Mouse (Mus musculus): Measurements from ENCODE around the gene Wdr24. TPM values are rescaled to one million over a fixed set of nuclear protein-coding genes. Genes with fewer than 3 reads are reported as not detected.

Gene Wdr24
- total RNA-seq, 2 experiments from 2014 or later, result 16.6 to 20.8 TPM

DNA sequence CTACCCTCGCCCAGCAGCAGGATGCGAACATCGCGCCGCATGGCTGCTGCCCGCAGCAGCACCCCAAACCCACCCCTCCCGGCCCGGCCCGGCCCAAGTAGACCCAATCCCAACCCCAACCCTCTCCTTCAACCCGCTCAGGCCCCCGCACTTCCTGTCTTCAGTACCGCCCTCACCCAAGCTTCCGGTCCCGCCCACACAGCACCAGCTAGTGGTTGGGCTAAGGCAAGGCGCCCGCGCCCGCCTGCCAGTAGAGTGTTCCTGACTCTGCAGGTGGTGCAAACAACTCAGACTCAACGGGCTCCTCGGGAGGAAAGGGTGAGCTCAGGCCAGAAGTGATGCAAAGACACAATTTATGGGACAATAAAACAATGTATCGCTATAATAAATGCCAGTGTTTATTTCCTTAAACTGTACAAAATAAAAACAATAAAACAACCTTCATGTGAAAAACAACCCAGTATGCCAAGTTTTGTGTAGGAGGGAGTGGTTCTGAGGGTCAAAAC is 21.0 kb downstream of the Wdr24 start, which contains the start of gene Rhot2:
Gene Rhot2, minus strand, starts transcription at position 456 of the 506 bp plus-strand sequence.
- DNase-seq, result peak; percentile 98

DNA sequence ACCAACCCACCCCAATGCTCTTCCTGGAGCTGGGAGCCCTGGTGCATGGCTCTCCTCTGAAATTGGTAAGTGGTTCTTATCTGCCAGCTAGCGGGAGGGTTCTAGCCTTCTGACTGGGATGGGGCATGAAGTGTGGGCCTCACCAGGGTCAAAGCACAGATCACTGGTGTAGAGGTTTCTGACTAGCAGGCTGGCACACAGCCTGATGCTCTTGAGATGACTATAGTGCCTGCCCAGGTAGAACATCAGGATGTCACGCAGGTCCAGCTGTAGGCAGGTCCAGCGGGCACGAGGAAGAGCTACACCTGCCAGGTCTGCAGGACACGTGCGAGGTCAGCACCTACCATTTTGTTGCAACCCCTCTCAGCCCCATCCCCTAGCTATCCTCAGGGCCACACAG is 36.8 kb downstream of the Wdr24 start:
- DNase-seq, result no peak

DNA sequence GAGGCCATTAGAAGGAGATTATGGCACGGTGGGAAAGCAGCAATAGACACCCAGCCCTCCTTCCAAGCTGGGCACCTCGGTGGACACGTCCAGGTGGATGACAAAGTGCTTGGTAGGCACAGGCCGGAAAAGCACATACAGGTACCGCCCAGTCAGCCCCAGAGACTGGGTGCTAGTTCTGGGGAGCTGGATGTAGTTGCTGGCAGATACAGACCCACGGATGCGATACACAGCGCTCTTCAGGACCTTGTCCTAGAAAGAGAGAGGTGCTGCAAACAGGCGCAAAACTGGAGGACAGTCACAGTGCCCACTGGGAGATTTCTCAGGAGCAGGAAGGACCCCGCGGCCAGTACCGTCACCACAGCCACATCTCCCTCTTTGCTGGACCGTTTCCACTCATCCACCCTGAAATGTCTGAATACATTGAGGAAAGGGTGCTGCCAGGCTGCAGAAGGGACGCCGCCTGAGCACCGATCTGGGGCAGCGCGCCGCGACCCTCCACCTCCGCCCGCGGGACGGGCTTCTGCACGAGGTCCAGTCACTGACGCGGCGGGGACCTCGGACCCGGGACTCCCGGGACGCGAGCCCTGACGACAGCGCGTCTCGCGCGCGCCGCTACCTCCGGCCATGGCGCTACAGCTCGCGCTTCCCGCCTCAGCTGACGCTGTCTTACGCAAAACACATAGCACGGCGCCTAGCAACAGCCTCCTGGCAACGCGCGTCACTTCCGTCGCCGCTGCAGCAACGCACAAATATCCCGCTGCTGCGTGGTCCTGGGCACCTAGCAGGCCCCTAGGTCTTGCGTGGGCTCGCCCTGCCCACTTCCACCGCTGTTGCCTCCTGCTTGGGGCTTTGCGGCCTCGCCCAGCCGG is 37.6 kb downstream of the Wdr24 start, which contains the start of gene Wdr90:
Gene Wdr90, minus strand, starts transcription at position 670 of the 872 bp plus-strand sequence.
- DNase-seq, result peak; percentile 94 to 95

DNA sequence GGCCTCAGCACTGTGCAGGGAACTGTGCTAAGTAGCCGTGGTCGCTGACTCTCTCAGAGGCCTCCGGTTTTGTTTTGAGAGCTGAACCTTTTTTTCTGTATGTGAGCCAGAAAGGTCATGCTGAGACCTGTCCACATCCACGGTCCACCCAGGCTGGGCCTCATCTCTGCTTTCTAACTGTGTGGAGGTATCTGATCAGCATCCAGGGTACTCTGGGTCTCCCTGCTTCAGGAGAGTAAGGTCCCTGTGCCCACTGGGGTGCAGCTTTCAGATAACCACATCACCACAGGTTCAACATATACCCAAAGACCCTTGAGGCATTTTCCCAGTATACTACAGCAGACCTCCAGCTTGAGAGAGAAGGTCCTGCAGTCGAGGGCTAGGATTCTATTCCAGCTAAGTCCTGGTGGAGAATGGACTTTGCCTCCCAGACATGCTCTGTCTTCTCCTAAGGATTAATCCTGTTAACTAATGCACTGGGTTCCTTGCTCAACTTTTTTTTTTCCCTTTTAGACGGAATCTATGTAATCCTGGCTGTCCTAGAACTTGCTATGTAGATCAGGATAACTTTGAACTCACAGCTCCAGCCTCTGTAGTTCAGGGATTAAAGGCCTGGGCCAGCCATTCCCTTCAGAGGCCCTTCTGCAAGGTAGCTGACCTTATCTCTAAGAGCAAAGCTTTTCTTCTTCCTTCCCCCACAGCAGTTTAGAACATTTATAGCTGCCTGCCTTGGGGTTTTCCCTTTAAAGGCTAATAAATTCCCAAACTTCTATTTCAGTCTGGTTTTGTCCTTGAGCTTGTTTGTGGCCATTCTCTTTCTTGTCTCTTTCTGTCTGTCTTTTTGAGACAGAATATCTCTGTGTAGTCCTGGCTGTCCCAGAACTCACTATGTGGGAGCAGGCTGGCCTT is 38.5 kb downstream of the Wdr24 start:
- DNase-seq, result no peak

DNA sequence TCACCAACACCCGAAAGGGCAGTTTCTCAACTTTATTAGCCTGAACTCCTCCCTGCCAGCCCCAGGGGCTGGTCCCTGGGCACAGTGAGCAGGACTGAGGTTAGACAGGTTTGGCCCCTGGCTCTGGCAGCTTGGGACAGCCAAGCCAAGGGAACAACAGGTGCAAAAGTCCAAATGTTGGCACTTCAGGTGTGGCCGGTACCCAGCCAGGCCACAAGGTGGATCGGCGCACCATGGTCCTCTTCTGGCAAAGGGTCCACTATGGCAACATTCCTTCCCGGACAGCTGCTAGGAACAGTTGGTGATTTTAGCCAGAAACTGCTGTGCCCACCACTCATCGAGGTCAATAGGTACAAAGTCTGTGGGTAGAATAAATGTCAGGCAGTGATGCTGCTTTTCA is 40.3 kb downstream of the Wdr24 start:
- no peak for DNase-seq

DNA sequence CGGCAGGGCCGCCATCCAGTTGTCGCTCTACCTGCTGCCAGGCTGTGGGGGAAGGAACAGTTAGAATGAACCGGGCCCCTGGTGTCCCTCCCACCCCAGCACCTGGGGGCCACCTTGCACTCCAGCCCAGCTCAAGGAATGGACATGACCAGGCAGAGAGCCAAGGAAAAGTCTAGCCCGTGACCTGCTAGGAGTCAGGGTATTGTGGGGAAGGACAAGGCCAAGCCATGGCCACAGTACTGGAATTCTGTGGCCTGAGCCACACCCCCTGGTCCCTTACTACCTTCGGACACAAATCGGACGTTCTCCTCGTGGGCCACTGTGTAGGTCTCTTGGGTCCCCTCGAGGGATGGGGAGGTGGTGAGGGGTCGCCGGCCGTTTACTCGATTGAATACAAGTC is 40.9 kb downstream of the Wdr24 start:
- peak in 1 of 2 experiments; percentile 50 for DNase-seq

DNA sequence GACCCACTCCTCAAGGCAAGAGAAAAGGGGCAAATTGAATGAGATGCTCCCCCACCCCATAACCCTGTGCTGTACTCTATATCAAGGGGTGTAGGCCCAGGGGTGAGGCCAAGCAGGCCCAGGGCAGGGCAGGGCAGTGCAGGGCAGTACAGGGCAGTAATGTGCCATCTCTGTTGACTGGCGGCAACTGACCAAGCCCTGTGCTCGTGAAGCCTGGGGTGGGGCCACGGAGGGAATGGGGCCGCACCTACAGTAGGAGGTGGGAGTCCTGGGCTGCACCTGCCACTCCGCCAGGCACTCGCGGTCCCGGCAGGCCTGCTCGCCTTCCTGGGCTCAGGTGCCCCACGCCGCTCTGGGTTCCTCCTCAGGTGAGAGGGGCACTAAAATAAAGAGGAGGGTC is 41.9 kb downstream of the Wdr24 start:
- no peak for DNase-seq

DNA sequence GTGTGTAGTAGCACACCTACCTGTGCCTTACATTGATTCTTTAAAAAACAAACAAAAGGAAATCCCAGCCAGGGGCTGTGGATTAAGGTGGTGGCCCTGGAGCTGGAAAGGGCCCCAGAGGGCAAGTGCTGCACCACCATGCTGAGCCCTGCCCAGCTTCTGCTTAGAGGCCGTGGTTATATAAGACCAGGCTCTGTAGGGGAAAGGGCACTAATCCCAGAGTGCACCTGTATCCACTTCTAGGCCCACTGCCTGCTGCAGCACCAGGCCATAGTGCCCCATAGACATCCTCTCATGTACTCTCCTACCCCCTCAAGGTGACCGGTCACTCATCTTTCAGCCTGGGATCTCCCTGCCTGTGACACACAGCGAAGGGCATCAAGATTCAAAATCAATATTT is 42.7 kb downstream of the Wdr24 start:
- DNase-seq, result peak in 1 of 2 experiments; percentile 48

DNA sequence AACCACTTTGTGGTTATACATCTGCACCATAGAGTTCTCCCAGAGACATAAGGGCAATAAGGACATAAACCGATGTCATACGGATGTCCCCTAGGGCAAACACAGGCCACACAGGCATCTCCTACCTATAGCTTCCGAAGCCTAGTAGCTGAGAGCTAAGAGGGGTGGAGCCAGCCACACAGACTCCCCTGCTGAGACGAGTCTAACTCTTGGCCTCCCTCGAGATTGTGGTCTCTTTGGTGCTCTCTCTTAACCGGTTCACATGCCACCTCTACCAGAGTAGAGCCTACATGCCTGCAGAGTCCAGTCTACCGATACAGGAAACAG is 44.0 kb downstream of the Wdr24 start:
- no peak for DNase-seq

DNA sequence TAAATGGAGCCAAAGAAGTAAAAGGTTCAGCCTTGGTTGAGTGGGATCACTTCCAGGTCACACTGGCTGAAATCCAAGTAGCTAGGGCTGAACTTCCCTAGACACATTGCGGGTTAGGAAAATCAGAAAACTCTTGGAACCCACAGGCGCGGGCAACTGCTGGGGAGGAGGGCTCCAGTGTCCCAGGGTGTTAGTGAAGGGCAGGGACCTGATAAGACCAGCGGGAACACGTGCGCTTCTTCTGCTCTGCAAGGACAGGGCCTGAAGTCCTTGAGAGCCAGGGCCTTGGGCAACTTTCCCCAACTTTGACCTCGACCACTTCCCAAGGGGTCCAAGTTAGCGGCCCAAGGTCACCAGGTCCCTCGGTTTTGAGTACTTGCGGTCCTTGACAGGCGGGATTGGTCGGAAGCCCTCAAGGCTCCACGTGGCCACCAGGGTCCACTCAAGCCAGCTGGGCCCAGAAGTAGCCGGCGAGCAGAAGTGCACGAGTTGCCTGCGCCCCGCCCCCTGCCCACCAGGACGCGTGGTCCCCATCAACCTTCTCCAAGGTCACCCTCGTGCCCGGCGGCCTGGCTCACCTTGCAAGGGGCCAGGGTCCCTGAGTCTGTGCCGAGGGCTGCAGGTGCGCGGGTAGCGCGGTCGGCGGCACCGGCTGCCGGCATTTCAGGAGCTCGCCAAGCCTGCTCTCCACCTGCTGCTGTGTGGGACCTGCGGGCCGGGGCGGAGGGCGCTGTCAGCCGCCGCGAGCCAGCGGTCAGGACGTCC is 44.6 kb downstream of the Wdr24 start:
- DNase-seq, result peak; percentile 83 to 88

DNA sequence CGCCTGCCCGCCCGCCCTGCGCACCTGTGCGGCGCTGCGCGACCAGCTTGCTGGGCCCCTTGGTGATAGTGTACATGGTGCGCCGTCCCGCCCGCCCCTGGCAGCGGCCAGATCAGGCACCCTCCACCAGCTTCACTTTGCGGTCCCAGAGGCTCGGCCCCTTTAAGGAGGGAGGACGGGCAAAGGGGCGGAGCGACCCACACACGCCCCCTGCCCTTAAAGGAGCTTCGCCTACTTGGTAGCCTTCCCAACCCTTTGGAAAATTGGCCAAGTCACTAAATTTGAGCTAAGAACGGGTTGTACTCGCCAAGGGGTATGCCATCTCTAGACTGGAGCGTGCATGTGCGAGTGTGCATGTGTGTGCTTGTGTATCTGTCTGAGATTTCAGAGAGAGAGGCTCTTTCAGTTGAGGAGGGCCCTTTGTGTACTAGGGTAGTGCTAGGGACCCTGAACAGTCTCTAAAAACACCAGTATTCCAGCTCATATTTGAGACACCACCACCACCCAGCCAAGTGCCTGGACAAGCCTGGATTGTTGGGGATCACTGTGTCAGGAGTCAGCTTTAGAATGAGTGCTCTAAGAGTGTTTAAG is 45.3 kb downstream of the Wdr24 start, which contains the start of gene Mcrip2:
Gene Mcrip2, minus strand, starts transcription at position 164 of the 591 bp plus-strand sequence.
- DNase-seq, result peak; percentile 93 to 94

DNA sequence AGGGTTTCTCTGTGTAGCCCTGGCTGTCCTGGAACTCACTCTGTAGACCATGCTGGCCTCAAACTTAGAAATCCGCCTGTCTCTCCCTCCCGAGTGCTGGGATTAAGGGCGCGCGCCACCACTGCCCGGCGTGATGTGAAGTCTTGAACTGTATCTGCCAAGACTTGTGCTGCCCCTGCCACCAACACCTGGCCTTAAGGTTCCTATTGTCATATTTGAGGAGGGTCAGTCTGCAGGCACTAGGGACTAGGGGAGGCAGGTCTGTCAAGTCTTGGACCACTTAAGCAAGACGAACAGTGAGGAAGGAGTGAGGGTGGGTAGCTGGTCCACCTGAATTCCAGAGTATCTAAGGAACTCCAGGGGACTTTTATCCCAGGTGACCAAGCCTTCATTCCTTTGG is 46.1 kb downstream of the Wdr24 start:
- no peak for DNase-seq

DNA sequence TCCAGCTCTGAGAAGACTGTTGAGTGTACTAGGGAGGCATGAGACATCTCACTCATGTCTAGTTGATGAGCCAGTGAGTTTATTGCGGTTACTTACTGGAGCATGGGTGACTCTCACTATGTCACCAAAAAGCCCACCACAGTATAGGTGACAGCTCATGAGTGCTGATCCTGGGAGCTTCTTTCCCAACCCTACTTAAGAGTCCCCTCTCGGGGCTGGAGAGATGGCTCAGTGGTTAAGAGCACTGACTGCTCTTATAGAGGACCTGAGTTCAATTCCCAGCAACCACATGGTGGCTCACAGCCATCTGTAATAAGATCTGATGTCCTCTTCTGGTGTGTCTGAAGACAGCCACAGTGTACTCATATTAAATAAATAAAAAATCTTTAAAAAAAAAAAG is 46.5 kb downstream of the Wdr24 start:
- no peak for DNase-seq

DNA sequence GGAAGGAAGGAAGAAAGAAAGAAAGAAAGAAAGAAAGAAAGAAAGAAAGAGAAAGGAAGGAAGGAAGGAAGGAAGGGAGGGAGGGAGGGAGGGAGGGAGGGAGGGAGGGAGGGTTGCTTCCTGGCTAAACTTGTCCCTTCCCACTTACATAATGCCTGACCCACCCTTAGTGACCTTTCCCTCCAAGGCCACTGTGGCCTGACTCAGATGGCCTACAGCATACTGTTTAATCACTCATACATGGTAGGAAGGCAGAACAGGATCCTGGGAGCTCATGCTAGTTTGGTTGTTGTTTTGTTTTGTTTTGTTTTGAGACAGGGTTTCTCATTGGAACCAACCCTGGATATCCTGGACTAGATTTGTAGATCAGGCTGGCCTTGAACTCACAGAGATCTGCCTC is 48.1 kb downstream of the Wdr24 start:
- DNase-seq, result peak; percentile 75 to 82

DNA sequence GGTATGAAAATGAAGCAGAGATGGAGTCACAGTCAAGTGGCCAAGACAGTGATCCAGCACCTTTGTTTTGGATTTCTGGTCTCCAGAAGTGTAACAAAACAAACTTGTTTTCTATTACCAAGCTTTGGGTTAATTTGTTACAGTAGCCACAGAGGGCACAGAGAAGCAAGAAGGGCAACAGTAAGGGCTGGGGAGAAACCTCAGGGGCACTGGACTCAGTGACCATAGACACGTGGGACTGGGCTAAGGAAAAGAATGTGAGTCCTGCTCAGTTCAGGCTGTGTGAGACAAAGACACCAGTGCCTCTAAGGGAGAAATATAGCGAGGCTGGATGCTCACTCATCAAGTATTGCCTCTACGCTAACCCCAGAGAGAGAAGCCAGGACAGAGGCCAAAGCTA is 49.2 kb downstream of the Wdr24 start:
- DNase-seq, result no peak

DNA sequence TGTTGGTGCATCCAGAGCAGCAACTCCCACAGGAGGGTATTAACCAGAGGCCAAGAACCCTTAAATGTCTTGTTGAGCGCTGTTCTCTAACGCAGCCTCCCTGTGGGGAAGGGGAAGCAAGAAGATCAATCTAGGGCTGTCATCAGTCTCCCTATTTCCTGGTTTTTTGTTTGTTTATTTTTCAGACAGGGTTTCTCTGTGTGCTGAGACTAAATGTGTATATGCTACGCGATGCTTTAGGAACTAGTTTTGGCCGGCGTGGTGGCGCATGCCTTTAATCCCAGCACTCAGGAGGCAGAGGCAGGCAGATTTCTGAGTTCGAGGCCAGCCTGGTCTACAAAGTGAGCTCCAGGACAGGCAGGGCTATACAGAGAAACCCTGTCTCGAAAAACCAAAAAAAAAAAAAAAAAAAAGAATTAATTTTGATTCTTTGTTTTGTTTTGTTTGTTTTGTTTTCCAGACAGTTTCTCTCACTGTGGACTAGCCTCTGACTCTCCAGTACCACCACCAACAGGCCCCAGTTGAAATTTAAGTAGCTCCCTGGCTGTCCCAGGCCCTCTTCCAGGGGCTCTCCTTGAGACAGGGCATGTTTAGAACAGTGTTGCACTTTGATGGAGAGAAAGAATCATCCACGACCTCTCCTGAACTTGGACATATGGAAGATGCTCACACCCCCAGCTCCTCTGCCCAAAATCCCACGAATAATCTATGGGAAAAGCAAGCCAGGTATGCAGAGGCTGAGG is 50.1 kb downstream of the Wdr24 start:
- no peak for DNase-seq

DNA sequence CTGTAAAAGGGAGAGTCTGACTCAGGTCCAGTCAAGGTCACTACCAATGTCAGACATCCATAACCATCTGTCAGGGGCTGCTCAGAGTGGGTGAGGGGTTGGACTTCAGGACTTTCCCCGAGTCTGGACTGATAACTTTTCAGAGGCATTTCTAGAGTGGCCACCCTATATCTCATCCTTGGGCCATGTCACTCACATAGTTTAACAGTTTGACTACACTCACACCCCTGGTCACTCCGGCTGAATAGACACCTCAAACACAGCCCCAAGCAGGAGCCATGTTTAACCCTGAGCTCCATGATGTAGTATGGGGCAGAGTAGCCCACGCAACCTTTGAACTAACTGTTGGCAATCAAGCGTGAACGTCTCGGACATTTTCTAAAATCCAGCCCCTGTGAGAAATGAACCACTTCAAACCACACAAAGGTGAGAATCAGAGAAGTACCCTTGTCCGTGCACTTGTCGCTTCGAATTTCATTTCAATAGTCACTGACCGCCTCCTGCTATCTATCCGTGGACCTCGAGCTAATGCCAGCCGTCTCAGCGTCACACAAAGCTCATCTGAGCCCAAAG is 50.8 kb downstream of the Wdr24 start:
- DNase-seq, result peak; percentile 65 to 67

DNA sequence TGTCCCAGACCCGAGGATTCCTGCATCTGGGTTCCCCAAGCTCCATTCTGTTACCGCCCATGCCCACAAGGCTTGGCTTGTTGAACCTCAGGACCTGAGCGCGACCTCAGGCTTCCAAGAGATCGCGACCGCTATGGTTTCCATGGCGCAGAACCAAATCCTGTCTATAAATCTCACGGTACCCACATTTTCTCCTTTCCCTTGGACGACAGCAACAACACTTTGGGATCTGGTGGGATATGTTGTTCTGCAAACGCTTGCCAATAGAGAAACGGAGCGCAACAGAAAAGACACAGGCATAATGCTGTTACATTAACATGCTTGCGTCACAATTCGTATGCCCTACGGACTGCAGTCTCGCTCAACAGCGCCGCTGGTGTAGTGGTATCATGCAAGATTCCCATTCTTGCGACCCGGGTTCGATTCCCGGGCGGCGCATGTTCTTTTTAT is 51.3 kb downstream of the Wdr24 start, which contains the start of gene Mettl26:
Gene Mettl26, plus strand, starts transcription at position 354 of the 450 bp plus-strand sequence.
- DNase-seq, result peak; percentile 90 to 91

DNA sequence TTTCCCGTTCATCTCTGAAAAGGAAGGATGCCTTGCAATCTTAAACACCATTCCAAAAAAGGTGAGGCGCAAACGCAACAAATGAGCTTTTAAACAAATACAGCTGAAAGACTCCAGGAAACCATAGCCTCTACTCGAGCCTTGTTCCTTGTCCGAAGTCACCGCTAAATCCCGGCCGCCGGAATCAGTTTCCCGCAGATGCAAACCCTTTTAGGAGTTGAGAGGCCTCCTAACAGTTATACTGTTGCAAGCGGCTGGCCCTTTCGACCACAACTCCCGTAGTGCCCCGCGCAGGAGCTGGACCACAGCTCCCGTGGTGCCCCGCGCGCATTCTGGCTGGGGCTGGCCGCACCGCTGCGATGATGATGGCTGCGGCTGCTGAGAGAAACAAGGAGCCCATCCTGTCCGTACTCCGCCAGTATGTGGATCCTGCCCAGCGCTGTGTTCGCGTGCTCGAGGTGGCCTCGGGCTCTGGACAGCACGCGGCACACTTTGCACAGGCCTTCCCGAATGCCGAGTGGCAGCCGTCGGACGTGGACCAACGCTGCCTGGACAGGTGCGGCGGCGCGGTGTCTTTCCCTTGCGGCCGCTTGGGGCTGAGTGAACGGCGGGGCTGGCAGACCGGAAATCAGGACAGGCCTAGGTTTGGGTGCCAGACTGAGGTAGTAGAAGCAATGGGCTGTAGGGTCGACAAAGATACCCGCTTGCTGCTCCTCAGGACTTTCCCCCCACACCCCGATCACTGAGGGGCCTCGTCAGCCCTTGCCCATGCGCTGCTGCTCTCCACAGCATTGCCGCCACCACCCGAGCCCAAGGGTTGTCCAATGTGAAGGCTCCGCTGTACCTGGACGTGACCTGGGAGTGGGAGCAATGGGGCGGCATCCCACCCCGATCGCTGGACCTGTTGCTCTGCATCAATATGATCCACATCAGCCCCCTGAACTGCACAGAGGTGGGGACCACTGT is 52.0 kb downstream of the Wdr24 start:
- DNase-seq, result peak; percentile 93 to 95

All from adrenal gland, postnatal 36 days (tissue).